Mouse (Mus musculus) telencephalon, adult 2 months (tissue): ENCODE measurements around the gene Ncmap.

ENCODE experiments used
- DNase-seq: peaks from one replicate; pipeline ENCODE4 v3.0.0-alpha.2; 2011; ENCODE audit warnings: low read depth, low spot score

The Ncmap gene

GRCm38 (mm10) chr4:135397991-135398390 lies at the start of gene Ncmap:
TSS of gene Ncmap (minus strand) at chr4:135398227.
- DNase-seq: no peak

DNA sequence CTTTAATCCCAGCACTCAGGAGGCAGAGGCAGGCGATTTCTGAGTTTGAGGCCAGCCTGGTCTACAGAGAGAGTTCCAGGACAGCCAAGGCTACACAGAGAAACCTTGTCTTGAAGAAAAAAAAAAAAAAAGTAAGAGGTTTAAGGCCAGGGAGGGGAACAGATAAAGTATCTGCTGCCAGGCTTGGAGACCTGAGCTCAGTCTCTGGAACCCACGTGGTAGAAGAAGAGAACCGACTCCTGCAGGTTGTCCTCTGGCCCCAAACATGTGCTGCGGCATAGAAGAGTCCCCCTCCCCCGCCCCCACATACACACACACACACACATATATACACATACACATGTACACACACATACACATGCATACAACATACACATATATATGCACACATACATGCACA lies 44.4 kb upstream of the Ncmap start:
- DNase-seq: no peak

DNA sequence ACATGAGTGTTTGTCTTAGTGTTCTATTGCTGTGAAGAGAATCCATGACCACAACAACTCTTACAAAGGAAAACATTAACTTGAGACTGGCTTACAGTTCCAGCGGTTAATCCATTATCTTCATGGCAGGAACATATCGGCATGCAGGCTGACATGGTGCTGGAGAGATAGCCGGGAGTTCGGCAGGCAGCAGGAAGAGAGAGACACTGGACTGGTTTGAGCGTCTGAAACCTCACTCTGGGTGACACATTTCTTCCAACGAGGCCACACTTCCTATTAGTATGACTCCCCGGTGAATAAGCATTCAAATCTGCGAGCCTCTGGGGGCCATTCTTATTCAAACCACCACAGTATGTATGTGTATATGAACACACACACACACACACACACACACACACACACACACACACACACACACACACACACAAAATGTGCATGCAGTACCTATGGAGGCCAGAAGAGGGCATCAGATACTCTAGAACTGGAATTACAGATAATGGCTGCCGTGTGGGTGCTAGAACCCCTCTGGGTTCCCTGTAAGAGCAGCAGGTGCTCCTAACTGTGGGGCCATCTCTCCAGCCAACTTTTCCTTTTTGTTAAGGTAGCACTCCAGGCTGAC lies 42.0 kb upstream of the Ncmap start:
- no peak for DNase-seq

- no peak for DNase-seq
Observed at GRCm38 (mm10) chr4:135439188-135439647, 41.2 kb upstream of the Ncmap start.

DNA sequence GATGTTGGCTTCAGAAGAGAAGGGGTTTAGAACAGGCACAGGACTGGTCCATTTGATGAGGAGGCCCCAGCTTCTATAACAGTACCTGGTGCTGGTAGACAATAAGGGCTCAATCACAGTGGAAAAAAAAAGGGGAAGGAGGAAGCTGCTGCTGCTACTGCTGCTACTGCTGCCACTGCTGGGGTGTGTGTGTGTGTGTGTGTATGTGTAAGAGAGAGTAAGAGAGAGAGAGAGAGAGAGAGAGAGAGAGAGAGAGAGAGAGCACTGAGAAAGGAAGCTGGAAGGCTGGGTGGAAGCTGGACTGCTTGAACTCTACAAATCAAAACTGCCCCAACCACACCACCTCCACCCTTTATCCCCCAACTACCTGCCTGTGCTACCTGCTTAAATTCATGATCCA lies 39.9 kb upstream of the Ncmap start:
- no peak for DNase-seq

DNA sequence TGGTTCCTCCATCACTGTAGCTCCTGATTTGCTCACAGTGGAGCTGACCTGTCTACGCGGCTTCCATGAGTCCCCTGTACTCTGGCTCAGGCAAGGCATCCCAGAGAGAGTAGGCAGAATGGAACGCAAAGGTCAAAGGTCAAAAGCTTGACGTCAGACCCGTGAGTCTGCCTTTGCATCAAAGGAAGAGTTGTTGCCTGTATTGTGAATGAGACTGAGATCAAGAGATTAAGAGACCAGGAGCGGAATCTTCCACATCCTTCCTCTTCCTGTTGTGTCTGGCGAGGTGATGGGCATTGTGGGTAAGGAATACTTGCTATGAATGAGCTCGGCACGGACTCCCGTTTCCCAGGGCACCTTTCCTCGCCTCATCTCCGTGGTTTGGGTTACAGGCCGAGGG lies 38.3 kb upstream of the Ncmap start:
- DNase-seq: no peak

DNA sequence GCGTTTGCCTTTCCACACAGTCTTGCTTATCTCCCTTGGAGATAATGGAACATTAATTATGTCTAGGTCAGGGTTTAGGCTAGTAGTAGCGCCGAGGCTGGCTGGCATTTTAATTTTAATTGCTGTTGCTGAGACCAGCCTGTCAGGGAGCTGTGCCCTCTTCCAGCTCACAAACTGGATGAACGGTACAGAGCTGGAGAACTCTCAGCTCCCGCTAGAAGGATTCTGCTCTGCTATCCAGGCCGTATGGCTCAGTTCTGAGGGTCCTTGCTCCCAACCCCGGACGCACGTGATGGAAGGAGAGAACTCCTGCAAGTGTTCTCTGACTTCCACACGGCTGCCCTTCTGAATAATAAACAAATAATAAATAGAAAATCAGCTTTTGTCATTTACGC lies 36.4 kb upstream of the Ncmap start:
- DNase-seq: no peak

DNA sequence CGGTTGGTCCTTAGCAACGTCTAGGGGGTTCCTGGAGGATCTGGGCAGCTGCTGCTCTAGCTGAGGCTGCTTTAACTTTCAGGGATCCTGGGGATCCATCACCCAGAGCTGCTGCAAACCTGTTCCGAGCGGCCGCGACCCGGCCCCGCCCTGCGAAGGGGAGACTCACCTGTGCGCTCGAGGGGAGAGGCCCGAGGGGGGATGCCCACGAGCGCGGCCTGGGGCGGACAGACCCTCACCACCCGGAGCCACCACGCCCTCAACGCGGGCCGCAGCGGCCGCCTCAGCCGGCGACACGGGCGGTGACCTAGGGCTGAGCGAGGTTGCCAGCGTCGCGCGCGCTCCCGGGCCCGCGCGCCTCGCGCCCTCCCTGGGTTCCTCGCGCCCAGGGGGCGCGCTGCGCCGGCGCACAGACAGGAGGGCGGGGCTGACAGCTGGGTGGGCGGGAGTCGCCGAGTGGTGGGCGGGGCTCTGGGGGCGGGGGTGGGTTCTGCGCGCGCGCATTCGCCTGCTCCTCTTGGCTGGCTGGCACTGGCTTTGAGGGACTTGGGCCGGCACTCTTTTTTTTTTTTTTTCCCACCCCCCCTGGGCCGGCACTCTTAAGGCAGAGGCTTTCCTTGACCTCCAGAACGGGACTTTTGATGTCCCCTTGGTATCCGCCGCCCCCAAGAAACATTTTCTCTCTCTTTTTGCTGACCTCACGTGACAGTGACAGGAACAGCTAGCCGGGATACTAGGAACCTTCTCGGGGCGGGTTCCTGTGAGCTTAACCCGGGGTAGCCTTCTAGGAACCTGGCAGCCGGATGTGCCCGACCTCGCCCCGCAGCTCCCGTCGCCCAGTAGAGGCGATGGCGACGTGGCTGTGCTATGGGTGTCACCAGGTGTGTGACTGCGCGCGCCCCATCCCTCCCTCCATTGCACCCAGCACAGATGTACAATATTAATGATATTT lies 35.7 kb upstream of the Ncmap start, which contains the start of gene Rcan3:
Gene Rcan3 (minus strand): TSS at position 411 of the 952 bp plus-strand sequence.
- DNase-seq: peak; percentile 50

DNA sequence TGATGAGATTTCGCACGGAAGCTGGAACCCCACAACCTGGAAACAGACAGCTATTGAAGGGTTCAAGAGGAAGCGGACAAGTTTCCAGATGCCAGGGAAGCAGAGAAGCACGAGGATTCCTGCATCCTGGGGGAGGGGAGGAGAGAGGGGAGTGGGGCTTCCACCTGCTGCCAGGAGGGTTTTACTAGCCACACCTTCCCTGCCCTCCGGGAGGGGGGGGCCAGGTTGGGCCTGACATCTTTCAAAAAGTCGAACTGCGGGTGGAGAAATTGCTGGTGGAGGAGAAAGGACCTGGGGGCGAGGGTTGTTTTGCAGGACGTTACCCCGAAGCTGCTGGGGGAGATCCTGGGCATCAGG lies 35.0 kb upstream of the Ncmap start:
- DNase-seq: no peak

- no peak for DNase-seq
Observed at GRCm38 (mm10) chr4:135429990-135430760, 32.1 kb upstream of the Ncmap start.

- no peak for DNase-seq
Observed at GRCm38 (mm10) chr4:135429383-135429782, 31.4 kb upstream of the Ncmap start.

GRCm38 (mm10) chr4:135426587-135426986 lies 28.6 kb upstream of the Ncmap start:
- no peak for DNase-seq

- DNase-seq: peak; percentile 76
Observed at GRCm38 (mm10) chr4:135425625-135426024, 27.6 kb upstream of the Ncmap start.

- no peak for DNase-seq
Observed at GRCm38 (mm10) chr4:135420961-135421360, 22.9 kb upstream of the Ncmap start.

DNA sequence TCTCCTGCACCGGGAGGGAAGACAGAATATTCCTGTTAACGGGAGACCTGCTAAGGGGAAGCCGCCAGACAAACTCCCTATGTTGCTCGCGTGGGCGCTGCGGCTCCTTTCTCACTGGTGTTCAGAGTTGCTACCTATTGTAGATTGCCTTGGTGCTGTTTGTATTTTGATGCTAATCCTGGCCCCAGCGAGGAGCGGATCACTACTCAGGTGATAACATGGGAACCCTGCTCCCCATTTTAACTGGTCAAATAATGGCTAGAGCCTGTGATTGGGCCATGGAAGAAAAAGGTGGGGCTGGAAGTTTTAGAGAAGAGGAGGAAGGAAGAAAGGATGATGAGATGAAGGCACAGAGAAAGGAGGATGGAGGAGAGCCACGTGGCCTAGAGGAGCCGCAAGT lies 22.4 kb upstream of the Ncmap start:
- DNase-seq: no peak

GRCm38 (mm10) chr4:135419996-135420395 lies 22.0 kb upstream of the Ncmap start:
- no peak for DNase-seq

- no peak for DNase-seq
Observed at GRCm38 (mm10) chr4:135416367-135416766, 18.3 kb upstream of the Ncmap start.

- DNase-seq: no peak
Observed at GRCm38 (mm10) chr4:135413491-135413890, 15.5 kb upstream of the Ncmap start.

- no peak for DNase-seq
Observed at GRCm38 (mm10) chr4:135411633-135412032, 13.6 kb upstream of the Ncmap start.

DNA sequence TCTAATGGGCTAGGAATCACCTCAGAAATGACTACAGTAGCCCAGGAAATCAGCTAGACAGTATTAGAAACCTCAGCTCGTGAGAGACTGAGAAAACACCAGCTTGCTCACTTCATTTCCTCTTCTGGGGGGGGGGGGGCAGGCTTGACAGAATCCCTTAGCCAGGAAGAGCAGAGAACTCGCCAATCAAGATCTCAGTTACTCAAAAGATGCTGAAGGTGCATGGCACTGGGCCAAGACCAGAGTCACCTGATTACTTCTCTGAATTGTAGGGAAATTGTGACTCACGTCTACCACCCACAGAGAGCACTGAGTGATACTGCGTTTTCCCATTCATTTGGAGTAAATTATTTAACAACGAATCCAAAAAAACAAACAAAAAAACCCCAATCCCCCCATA lies 8.2 kb upstream of the Ncmap start:
- peak; percentile 31 for DNase-seq

- no peak for DNase-seq
Observed at GRCm38 (mm10) chr4:135404916-135405315, 6.9 kb upstream of the Ncmap start.

DNA sequence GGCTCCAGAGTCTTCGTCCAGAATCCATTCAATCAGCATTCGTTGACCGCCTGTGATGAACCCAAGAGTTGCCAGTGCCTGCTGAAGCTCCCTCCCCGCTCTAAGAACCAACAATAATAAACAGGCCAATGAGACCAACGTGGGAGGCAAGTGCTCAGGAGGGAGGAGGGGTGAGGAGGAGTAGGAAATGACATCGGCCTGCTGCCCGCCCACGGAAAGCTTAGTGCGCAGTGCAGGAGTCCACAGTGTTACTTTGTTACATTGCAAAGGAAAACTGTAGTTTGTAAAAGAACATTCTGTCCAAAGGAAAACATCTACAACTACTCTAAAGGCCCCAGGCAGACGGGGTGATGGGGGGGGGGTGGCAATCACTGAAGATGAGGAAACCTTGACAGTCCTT lies 6.0 kb upstream of the Ncmap start:
- DNase-seq: no peak
